Mouse (Mus musculus) limb, embryonic 10.5 days (tissue): ENCODE measurements at regions not wholly inside any gene's neighbourhood (a gene's known extent, or its start where the extent isn't known, plus 50 kb on each side); places are given as distances from the start of the nearest gene placed in this dataset.

ENCODE experiments used
- DNase-seq: peaks from one replicate; pipeline ENCODE4 v3.0.0-alpha.2; 2017; ENCODE audit warnings: low spot score
- H3K27ac ChIP-seq: fragments of 300-500 bp; sonication (generic); 2 replicates; pipeline ENCODE4 v1.5.1; 2016; ENCODE audit warnings: mild to moderate bottlenecking
- H3K27me3 ChIP-seq: fragments of 300-500 bp; sonication (generic); 2 replicates; pipeline ENCODE4 v1.6.1; 2016; ENCODE audit warnings: low read depth, mild to moderate bottlenecking; ENCODE audit not compliant: poor library complexity, severe bottlenecking
- H3K36me3 ChIP-seq: fragments of 300-500 bp; sonication (generic); 2 replicates; pipeline ENCODE4 v1.6.1; 2016; ENCODE audit warnings: mild to moderate bottlenecking, moderate library complexity
- H3K4me1 ChIP-seq: fragments of 300-500 bp; sonication (generic); 2 replicates; pipeline ENCODE4 v1.6.1; 2016
- H3K4me3 ChIP-seq: fragments of 300-500 bp; sonication (generic); 2 replicates; pipeline ENCODE4 v1.5.1; 2016; ENCODE audit warnings: mild to moderate bottlenecking, moderate library complexity
- H3K9me3 ChIP-seq: fragments of 300-500 bp; sonication (generic); replicated peaks from 2 replicates; pipeline ENCODE4 v1.6.1; 2016; ENCODE audit warnings: mild to moderate bottlenecking
- WGBS: fragments of 180-500 bp; shearing (Covaris S2); methylation state at CpG from one replicate; pipeline ENCODE4 v1.1.7; 2016; 5-methylcytosine and 5-hydroxymethylcytosine counted together

DNA sequence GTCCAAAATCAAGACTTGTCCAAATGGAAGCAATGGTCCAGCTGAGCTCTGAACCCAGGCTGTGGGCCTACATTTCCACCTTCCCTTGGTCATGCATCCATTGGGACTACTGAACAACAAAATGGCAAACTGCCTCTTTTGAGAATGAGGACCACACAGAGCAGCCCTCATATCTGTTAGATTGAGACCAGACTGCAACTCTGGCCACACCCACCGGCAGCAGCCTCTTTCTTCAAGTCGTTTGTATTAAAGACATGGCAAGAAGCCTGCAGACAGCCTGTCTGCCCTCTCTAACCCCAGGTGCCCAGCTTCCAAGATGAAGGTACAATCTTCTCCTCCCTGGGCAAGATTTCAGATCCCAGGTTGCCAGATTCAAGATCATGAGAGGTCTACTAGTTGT is 51.8 kb upstream of the St6galnac3 start:
- WGBS, result 52% methylated on average over 2 of the region's 2 CpGs
- H3K36me3 ChIP-seq, result no peaks in the 10 kb centered on the region
- no peaks in the 10 kb centered on the region for H3K27me3 ChIP-seq
- no peaks in the 10 kb centered on the region for H3K9me3 ChIP-seq
- DNase-seq, result no peak
- no peak overlapping the region for H3K4me3 ChIP-seq
- no peaks in the 10 kb centered on the region for H3K4me1 ChIP-seq
- H3K27ac ChIP-seq, result no peak overlapping the region

DNA sequence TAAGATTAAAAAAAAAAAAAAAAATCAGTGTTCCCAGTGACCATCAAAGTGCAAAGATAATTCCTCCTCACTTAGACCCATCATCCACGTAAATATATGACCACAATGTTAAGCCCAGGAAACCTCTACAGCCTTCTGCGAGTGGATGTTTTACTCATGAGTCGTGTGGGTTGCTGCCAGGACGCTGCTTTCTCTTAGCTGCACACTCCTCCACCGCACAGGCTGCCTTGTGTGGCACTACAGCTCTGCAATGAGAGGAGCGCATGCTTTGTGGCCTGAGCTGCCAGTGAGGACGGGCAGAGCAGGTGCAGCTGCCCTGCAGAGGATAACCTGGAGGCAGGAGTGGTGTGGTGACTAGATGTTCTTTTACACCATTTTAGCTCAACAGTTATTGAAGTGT is 53.4 kb upstream of the St6galnac3 start:
- no peak for DNase-seq
- Histone ChIP-seq H3K27ac (no peak overlapping the region), H3K4me3 (no peak overlapping the region), H3K36me3 (no peaks in the 10 kb centered on the region), H3K9me3 (no peaks in the 10 kb centered on the region), H3K27me3 (no peaks in the 10 kb centered on the region), H3K4me1 (peaks cover 7% of the 10 kb centered on the region)
- 88% methylated on average over 7 of the region's 7 CpGs for WGBS

DNA sequence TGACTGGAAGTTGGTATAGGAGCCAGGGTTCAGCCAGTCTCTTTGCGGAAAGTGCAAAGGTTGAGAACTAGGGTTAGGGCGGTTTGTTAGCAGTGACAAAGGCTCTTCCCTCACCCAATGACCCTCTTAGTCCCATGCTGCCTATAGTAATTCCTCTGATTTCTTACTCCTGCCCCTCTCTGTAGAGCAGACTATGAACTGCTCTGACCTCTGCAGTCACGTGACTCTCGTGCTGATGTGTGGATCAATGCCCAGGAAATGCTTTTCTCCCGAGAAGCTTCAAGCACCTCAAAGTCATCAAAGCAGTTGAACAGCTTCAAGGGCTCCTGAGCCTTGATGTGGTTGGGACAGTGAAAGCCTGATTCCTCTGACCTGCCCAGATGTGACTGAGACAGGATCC is 57.5 kb upstream of the St6galnac3 start:
- Histone ChIP-seq H3K4me1 (peaks cover 7% of the 10 kb centered on the region), H3K4me3 (no peak overlapping the region), H3K36me3 (no peaks in the 10 kb centered on the region), H3K27me3 (no peaks in the 10 kb centered on the region), H3K27ac (no peak overlapping the region), H3K9me3 (no peaks in the 10 kb centered on the region)
- 62% methylated on average over 5 of the region's 5 CpGs for WGBS
- no peak for DNase-seq

DNA sequence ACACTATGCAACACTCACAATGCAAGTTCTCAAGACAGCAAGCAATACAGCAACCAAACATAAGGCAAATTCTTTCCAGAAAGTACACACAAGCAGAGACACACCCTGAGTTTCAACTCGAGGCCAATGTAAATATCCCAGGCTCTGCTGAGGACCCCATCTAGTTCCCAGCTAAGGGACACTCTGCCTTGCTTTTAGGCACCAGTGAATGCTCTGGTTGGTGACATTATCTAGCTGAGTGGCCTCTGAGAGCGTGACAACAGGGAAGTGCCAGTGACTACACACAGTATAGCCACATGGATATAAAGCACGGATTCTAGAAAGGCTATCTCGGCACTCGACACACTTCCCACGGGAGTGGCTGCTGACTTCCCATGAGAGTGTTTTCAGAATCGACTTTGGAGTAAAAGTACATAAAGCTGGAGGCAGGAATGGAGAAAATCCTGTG is 58.3 kb upstream of the St6galnac3 start:
- Histone ChIP-seq H3K27ac (no peak overlapping the region), H3K9me3 (no peaks in the 10 kb centered on the region), H3K27me3 (no peaks in the 10 kb centered on the region), H3K4me1 (peaks cover 7% of the 10 kb centered on the region), H3K4me3 (no peak overlapping the region), H3K36me3 (no peaks in the 10 kb centered on the region)
- WGBS, result 87% methylated on average over 7 of the region's 7 CpGs
- DNase-seq, result no peak

DNA sequence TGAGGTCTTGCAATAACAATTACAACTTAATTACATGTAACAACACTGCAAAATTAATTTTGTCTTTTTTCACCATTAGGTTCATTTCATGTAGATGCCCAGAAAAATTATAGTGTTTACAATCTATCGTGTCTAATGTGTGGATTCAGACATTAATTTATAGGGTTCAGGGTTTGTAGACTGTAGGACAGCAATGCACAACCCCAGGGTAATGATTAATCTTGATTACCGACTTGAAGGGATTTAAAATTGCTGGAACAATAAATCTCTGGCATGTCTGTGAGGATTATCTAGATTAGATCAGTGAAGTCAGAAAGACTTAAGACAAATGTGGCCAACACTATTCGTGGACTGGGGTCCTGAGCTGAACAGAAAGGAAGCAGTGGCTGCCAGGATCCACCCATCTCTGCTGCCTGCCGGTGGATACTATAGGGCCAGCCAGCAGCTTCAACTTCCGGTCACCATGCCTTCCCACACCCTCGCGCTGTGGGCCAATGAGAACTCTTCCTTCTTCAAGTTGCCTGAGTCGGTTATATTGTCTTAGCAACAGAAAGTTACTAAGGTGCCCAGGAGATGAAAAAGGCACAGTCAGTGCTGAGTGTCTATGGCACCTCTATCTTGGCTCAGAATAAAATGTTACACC is 59.1 kb upstream of the St6galnac3 start:
- Histone ChIP-seq H3K36me3 (no peaks in the 10 kb centered on the region), H3K9me3 (no peaks in the 10 kb centered on the region), H3K4me1 (peaks cover 7% of the 10 kb centered on the region), H3K4me3 (no peak overlapping the region), H3K27me3 (no peaks in the 10 kb centered on the region), H3K27ac (no peak overlapping the region)
- 68% methylated on average over 8 of the region's 8 CpGs for WGBS
- no peak for DNase-seq

DNA sequence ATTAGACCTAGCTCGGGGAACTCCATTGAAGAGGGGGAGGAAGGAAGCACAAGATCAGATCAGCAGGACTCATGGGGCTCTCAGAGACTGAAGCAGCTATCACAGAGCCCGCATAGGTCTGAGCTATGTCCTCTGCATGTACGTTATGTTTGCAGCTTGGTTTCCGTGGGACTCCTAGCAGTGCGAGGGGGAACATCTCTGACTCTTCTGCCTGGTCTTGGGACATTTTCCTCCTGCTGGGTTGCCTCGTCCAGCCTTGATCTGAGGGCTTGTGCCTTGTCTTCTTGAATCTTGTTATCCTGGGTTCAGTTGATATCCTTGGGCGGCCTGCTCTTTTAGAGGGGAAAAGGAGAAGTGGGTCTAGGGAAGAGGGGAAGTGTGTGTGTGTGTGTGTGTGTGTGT is 53.6 kb upstream of the Asb17 start:
- no peaks in the 10 kb centered on the region for H3K9me3 ChIP-seq
- H3K27ac ChIP-seq, result no peak overlapping the region
- WGBS, result 83% methylated on average over 7 of the region's 7 CpGs
- peaks cover 3% of the 10 kb centered on the region; the same call in 1 of the 2 replicates for H3K4me1 ChIP-seq
- no peaks in the 10 kb centered on the region for H3K27me3 ChIP-seq
- H3K36me3 ChIP-seq, result no peaks in the 10 kb centered on the region
- no peak for DNase-seq
- no peak overlapping the region for H3K4me3 ChIP-seq

DNA sequence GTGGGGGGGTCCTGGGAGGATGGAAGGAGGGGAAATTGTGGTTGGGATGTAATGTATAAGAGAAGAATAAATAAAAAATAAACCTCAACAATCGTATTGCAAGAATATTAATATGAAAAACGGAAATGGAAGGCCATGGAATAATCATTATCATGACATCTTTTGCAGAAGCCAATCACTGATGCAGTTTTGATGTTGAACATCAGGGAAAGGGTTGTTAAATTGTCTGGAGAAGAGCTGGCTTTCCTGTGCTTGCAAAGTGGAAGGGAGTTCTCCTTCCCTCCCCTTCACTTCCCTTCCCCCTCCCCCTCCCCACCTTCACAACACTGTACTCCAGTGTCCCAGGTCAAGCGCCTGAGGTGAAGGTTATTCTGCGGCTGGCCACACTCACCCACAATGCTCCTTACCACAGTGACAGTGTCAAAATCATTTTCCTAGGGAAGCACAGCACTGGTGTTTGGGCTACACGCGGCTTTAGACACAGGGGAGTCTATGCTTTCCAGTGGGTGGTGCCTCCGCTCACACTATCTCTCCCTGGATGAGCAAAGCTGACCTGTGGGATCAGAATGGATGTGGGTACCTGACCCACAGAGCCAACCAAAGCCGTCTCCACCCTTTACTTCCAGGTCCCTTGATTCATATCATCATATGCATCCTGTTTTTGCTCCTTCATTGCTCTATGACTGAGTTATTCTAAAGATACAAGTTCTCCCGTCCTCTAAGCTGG is 53.0 kb upstream of the Asb17 start:
- no peaks in the 10 kb centered on the region for H3K36me3 ChIP-seq
- peaks cover 3% of the 10 kb centered on the region; the same call in 1 of the 2 replicates for H3K4me1 ChIP-seq
- no peaks in the 10 kb centered on the region for H3K9me3 ChIP-seq
- DNase-seq, result no peak
- no peaks in the 10 kb centered on the region for H3K27me3 ChIP-seq
- H3K27ac ChIP-seq, result peak overlapping the region; percentile 39; the same call in 1 of the 2 replicates
- WGBS, result 82% methylated on average over 9 of the region's 9 CpGs
- H3K4me3 ChIP-seq, result no peak overlapping the region

DNA sequence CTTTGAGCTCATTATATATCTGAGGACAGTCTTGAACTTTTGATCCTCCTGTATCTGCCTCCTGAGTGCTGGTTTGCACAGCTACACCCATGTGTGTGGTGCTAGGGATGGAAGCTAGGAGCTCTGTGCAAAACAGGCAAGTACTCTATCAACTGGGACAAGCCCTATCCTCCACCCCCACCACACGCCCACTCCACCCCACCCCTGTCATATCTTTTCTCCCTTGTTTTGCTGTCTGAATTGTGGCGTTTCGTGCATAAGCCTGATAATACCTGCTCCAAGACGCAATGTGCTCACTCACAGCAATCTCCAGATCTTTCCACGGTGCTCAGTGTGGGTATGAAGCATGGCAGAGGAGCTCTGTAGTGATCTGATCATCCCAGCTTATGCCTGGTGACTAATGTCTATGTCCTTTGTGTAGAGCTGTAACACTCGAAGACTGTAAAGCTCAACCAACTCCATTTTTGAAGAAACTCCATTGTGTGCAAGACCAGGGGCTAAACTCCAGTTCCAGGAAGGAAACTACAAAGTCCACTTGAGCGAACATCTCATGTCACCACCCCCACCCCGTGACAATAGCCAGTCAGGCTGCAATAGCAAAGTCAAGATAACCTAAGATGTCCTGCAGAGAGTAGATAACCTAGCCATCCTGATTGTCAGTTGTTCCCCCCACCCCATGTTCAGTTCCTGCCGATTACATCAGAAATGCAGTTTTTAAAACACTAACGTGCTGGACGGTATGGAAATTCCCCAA is 52.2 kb upstream of the Asb17 start:
- H3K4me1 ChIP-seq, result peaks cover 3% of the 10 kb centered on the region; the same call in 1 of the 2 replicates
- H3K4me3 ChIP-seq, result no peak overlapping the region
- DNase-seq, result no peak
- no peaks in the 10 kb centered on the region for H3K9me3 ChIP-seq
- H3K27me3 ChIP-seq, result no peaks in the 10 kb centered on the region
- H3K27ac ChIP-seq, result no peak overlapping the region
- 84% methylated on average over 11 of the region's 11 CpGs for WGBS
- H3K36me3 ChIP-seq, result no peaks in the 10 kb centered on the region

DNA sequence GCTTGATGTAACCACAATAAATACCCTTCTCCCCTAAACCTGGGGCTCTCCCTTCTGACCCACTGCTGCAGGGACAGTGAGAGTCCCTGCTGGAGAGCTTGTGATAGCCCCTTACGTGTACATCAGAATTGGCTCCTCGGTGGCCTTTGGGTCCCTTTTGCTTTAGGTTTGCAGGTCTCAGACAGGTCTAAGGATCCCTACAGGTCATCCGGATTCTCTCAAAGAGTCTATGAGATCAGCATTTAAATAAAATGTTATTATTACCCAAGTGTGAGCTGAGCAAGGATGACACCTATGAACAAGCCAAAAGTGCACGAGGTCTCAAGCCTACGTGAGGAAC is 51.7 kb upstream of the Asb17 start:
- WGBS, result 87% methylated on average over 5 of the region's 5 CpGs
- DNase-seq, result no peak
- peaks cover 3% of the 10 kb centered on the region; the same call in 1 of the 2 replicates for H3K4me1 ChIP-seq

More for the DNA sequence above, 51.7 kb upstream of the Asb17 start:
- Histone ChIP-seq H3K36me3 (no peaks in the 10 kb centered on the region), H3K27me3 (no peaks in the 10 kb centered on the region), H3K9me3 (no peaks in the 10 kb centered on the region), H3K4me3 (no peak overlapping the region), H3K27ac (no peak overlapping the region)
